Mouse (Mus musculus) olfactory bulb, adult 2 months (tissue): ENCODE results near the gene Gm7714.

Experiments
- CTCF ChIP-seq: fragments of 200-500 bp; IDR thresholded peaks from 2 replicates; pipeline ENCODE4 v1.5.1; 2012; ENCODE audit warnings: low read depth, mild to moderate bottlenecking, low read length, moderate library complexity; ENCODE audit not compliant: insufficient read depth
- POLR2A ChIP-seq: fragments of 200-500 bp; IDR thresholded peaks from 2 replicates; pipeline ENCODE4 v1.6.1; 2012; ENCODE audit warnings: mild to moderate bottlenecking, low read depth, low read length, moderate library complexity; ENCODE audit not compliant: insufficient read depth

DNA sequence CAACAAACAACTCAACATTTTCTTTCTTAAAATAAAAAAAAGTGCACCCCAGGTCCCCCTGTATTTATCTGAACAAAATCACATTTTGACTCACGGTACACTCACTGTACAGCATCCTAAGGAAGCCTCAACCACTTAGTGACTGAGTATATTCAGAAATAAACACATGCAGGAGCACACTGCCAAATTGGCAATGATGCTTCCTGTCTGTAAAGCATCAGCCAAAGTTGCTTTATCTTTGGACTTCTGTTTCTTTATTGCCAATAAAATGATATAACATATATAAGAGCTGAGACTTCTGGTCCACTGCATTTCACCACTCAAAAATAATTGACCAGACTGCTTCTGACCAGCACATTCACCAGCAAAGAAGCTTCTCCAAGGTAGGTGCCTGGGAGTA lies at the start of gene Gm7714:
- TF ChIP-seq CTCF (no peak), POLR2A (no peak)
